Mouse (Mus musculus) cerebellum, postnatal 36 days (tissue): Measurements from ENCODE around the gene Sfxn3.
A peak's percentile ranks its signal among the peaks of the same experiment; 100 is the strongest.
"Not testable (repeated sequence)": the region's sequence is repeated elsewhere in the genome, so short reads cannot be mapped to it uniquely, and the experiment has no call there.

Experiments used
- DNase-seq, 2 experiments: peaks; one replicate each; pipeline ENCODE4 v3.0.0; 2021 to 2022; ENCODE audit warnings: mixed read lengths in 2 of 2

Sfxn3 gene

DNA sequence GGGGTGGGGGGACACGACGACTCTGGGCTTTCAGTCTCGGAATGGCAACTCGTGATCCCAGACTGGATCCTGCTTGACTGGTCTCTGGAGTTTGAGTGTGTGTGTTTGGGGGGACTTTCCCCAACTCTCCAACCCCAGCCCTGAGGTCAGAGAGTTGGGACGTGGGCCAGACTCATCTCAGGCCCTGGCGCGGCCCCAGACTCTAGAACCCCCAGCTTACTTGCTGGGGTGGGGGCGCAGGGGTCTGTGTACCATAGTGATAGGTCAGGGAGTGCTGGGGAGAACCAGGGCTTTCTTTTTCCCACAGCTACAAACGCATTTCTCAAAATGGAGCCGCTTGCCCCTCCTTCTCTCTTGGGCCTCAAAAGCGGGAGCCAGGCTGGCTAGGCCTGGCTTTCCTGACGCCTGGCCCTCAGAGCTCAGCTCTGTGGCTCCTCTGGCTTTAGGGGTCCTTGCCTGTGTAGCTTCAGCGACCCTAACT lies 28.9 kb upstream of the Sfxn3 start:
- DNase-seq = peak; percentile 34 to 38

DNA sequence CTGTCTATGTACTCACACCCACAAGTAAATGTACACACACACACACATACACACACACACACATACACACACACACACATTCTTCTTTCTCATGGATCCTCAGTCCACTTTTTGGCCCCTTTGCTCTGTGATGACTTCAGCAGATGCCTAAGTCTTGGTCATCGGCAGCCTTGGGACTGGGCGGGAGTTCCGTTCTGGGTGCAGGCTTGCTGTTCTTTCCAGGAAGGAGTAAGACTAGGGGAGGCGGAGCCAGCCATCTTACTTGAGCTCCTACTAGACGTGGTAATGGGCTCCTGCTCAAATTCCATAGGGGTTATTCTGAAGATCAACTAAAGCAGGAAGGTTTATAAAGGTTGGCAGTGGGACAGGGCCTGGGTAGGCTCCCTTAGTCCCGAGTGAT lies 27.0 kb upstream of the Sfxn3 start:
- DNase-seq = no peak

- DNase-seq = no peak
Measured at GRCm38 (mm10) chr19:45021362-45021761, 25.9 kb upstream of the Sfxn3 start.

- DNase-seq = no peak
Measured at GRCm38 (mm10) chr19:45023993-45024392, 23.3 kb upstream of the Sfxn3 start.

DNA sequence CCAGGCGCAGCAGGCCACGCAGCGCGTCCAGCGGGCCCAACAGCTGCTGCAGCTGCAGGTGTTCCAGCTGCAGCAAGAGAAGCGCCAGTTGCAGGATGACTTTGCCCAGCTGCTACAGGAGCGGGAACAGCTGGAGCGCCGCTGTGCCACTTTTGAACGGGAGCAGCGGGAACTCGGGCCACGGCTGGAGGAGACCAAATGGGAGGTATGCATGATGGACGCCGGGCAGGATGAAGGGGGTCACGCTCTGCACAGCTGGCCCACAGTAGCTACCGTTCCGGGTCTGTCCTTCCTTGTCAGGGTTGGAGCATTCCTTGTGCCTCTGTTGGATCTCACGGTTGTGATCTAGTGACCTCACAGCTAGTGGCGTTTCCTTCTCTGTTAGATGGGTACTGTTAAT lies 22.5 kb upstream of the Sfxn3 start:
- DNase-seq = no peak

DNA sequence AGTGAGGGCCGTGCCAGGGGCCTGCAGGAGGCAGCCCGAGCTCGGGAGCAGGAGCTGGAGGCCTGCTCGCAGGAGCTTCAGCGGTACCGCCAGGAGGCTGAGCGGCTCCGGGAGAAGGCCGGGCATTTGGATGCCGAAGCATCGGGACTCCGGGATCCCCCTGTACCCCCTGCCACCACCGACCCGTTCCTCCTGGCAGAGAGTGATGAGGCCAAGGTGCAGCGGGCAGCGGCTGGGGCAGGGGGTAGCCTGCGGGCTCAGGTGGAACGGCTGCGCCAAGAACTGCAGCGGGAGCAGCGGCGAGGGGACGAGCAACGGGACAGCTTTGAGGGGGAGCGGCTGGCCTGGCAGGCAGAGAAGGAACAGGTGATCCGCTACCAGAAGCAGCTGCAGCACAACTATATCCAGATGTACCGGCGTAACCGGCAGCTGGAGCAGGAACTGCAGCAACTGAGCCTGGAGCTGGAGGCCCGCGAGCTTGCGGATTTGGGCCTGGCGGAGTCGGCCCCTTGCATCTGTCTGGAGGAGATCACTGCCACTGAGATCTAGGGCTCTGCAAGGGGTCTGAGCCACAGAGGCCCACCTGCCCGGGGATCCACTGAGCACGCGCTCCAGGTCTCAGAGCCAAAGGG lies 21.2 kb upstream of the Sfxn3 start:
- DNase-seq = peak in 1 of 2 experiments; percentile 22

- DNase-seq = no peak
Measured at GRCm38 (mm10) chr19:45026958-45027670, 20.2 kb upstream of the Sfxn3 start.

DNA sequence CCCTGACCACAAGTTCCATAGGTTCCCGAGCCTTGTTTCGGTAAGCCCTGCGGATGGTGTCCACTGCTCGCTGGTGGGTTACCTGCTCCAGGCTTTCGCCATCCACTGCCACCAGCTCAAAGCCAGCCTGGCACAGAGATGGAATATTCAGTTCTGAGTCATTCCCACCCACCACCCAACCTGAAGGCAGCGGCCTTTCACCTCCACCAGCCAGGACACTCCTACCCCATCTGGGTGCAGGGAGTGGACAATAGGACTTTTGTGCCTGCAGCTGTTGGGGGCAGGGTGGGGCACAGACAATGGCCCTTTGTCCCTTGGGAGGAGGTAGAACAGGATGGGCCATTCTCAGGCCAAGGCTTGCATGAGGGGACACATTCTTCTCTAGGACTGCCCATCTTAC lies 19.5 kb upstream of the Sfxn3 start:
- no peak for DNase-seq

DNA sequence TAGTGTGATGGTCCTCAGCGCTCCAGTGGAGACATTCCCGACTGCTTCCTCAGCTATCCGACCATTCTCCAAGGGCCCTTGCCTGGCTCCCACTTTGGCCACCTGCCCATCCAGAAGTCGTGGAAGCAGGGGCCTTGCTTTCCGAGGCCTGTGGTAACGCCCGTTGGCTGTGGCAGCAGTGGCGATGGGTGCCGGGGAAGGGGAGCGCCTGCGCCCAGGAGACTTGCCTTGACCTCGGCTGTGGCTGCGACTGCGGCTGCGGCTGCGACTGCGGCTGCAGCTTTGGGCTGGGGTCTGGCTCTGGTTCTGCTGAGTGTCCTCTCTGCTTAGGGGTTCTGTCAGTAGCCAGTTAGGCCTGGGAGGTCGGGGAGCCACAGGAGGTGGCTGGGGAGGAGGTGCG lies 18.6 kb upstream of the Sfxn3 start:
- peak in 1 of 2 experiments; percentile 16 for DNase-seq

GRCm38 (mm10) chr19:45029571-45029970 lies 17.7 kb upstream of the Sfxn3 start:
- no peak for DNase-seq

- peak; percentile 80 to 81 for DNase-seq
Measured at GRCm38 (mm10) chr19:45030111-45030510, 17.2 kb upstream of the Sfxn3 start.

GRCm38 (mm10) chr19:45030746-45031693 lies 16.3 kb upstream of the Sfxn3 start:
- DNase-seq = peak; percentile 85 to 86

DNA sequence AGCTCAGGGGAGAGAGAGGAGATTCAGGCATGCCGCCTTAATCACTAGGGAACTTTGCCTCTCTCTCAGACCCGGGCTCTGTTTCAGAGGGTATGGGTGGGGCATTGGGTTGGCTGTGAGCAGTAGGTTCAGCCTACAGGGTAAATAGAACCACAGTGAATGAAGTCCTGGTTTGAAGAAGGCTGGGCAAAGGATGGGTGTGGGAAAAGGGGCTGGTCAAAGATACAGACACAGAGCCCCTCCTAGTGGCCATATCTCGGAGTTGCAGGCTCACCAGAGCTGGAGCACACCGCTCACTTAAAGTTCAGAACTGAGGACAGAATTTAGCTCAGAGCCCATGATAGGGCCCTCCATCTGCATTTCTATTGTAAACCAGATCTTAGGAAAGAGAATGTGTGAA lies 15.5 kb upstream of the Sfxn3 start:
- peak; percentile 82 to 86 for DNase-seq

DNA sequence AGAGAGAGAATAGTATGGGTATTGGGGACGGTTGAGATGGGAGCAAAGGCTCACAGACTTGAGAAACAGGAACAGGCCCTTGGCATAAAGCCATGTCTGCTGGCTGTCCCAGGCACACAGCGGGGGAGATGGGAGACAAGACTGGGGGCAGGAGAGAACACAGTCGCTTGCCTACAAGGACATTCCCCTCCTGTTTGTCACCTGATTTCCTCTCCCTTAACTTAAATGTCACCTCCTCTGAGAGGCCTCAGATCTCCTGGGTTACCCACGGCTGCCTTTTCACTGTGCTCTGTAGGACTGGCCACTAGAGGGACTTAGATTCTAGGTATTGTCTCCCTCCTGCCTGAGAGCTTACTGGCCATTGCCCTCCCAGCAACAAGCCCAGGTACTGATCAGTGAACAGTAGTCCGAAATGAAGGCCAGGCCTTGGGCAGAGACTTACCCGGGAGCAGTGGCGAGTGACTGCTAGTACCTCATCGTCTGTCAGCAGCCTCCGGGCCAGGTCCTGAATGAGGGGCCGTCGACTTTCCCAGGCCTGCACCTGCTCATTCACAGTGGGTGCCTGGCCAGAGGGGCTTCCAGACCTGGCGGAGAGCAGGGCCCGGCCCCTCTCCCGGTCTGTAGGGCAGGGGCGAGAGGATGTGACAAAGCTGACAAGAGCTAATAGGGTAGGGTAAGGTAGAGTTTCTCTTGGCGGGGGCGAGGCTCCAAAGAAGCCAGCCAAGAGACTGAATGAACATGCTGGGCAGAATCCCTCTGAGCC lies 14.6 kb upstream of the Sfxn3 start:
- peak; percentile 32 to 40 for DNase-seq

DNA sequence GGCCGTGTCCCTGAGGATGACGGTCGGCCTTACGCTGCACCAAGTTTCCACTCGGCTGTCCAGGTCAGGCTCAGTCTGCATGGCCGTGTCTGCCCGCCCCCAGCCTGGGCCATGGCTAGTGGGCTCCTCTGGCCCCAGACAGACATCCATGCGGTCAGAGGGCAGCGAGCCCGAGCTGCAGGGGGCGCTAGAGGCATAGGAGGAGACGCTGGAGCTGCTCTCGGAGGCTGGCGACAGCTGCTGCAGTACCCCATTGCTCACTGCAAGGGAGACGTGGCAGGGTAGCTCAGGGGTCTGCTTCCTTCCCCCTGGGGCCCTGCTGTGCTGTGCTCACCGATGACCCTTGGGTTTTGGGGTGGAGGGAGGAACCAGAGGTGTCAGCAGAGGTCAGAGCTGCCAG lies 10.4 kb upstream of the Sfxn3 start:
- peak in 1 of 2 experiments; percentile 52 for DNase-seq

- DNase-seq = not testable (repeated sequence)
Measured at GRCm38 (mm10) chr19:45038198-45038597, 9.1 kb upstream of the Sfxn3 start.

DNA sequence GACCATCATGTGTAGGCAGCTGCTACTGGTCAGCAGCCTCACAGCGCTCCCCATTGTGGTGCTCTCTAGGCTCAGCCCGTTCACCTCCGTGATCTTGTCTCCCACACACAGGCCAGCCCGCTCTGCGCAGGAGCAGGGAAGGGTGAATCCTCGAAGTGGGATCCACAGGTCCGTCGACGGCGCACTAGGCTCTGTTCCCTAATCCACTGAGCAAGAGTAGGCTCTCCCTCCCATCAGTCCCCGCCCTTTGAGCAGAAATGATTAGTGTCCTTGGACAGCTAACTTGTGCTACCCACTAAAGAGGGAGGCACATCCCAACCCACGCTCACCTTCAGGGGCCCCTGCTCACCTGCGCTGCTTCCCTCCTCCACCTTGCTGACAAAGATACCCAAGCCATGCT lies 7.1 kb upstream of the Sfxn3 start:
- no peak for DNase-seq

DNA sequence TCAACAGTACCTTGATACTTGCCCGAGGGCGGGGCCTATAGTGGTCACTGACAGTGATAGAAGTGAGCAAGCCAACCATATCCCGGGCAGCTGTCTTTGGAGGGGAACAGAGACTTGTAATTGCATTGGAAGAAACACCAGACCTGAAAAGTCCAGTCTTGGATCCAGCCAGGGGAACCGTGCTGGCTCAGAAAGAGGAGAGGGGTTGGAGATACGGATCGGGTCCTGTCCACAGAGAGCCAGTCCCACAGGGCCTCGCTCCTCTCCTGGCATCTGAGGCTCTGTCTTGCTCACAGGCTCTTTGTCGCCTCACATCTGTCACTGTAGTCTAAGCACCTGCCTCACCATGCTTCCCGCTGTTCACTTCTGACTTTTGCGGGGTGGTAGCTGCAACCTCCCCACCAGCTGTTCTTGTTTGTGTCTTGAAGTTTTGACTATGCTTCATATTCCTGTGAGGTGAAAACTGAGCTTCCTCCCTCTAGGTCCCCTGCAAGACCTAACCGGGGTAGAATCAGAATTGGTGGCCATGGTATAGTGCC lies 2.8 kb upstream of the Sfxn3 start:
- no peak for DNase-seq

- DNase-seq = no peak
Measured at GRCm38 (mm10) chr19:45045236-45045635, 2.1 kb upstream of the Sfxn3 start.

GRCm38 (mm10) chr19:45045651-45046050 lies 1.7 kb upstream of the Sfxn3 start, which contains the start of gene Pdzd7:
Pdzd7 (minus strand) TSS chr19:45045717.
- DNase-seq = no peak

DNA sequence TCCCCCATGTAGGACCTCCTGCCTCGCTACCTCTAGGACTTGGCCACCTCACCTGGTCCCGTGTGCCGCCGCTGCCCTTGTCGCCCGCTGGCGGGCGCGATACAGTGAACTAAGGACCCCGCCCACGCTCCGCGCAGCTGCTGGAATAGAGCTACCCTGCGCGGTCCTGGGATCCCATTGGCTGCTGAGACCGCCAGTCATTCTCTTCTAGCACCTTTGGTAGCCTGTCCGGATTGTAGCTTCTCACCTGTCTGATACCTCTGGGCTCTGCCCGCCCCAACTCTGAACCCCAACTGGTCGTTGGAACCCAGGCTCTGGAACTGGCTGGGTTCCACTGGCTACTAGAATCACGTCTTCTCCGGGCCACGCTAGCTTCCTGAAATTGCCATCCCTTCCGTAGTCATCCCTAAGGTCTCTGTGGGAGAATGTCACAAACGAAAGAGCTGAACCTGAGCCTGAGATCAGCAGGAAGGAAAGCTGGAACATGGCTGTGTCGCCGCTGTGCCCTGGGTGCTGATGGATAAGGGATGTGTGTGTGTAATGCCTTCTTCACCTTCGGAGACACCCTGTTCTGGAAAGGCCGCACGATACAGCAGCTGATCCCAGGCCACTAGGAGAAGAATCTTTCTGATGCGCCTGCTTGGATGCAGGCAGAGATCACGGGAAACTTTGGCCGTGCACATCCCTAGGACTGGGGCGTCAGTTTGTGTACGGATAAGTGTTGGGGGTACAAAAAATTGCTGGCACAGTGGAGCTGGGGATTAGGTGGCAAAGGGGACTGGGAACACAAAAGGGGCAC lies 581 bp upstream of the Sfxn3 start:
- DNase-seq = peak; percentile 97
